Mouse (Mus musculus): ENCODE data around the gene Srgap1.

GRCm38 (mm10) chr10:122016631-122017030, 30.5 kb downstream of the Srgap1 start:
- TF ChIP-seq MYOD1 (IDR thresholded peaks at IDR 0.05; ENCODE audit: control insufficient read depth in 1 of 3, insufficient read length in 2 of 3, low read depth in 2 of 3) (no peak), MYOG (IDR thresholded peaks at IDR 0.05; ENCODE audit: control insufficient read depth in 1 of 3, insufficient read depth in 1 of 3, insufficient read length in 2 of 3, low read depth in 2 of 3) (no peak), POLR2A (IDR thresholded peaks at IDR 0.05; ENCODE audit: insufficient read length, low read depth) (no peak), SRF (IDR thresholded peaks at IDR 0.05; ENCODE audit: control insufficient read depth, insufficient read length, low read depth) (no peak), CEBPB (IDR thresholded peaks at IDR 0.05; ENCODE audit: insufficient read depth, poor library complexity, severe bottlenecking) (no peak), USF1 (IDR thresholded peaks at IDR 0.05; ENCODE audit: low read depth) (no peak), E2F4 (IDR thresholded peaks at IDR 0.05; ENCODE audit: insufficient read depth) (no peak), MAX (IDR thresholded peaks at IDR 0.05; ENCODE audit: low read depth) (no peak), TCF12 (IDR thresholded peaks at IDR 0.05; ENCODE audit: insufficient read depth, poor library complexity, severe bottlenecking) (no peak)

All from myocyte (in vitro differentiated cells).